ENCODE assay signal across 23 mouse cellular contexts in the genomic region with DNA sequence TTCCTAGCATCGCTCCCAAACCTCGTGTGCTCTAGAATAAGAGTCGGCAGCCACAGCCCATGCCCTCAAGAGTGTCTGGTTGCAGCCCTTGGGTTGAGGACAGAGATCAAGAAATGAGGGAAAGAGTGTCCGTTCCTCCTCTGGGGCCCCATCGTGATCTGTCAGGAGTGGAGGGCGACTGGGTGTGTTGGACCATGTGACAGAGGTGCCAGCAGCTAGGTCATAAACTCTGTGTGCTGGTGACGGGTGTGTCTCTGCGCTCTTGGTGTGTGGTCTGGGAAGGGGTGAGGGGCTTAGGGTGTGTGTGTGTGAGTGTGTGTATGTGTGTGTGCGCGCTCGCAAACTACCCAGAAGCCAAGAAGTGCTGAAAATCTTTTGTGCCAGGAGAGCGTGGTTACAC. TPM values are rescaled to one million over a fixed set of nuclear protein-coding genes. Genes with fewer than 3 reads are reported as not detected.
"Had no signal": no experiment of that assay in that cellular context is flagged by ENCODE, and none has a peak within 500 bp of the region (broad histone marks: within the 10 kb centered on the region; RNA-seq: fewer than 3 reads in every experiment).

No protein-coding gene starts in this region.

- DNase-seq: kidney, adult 11 months; kidney, adult 9 months; kidney, postnatal 25 days; layer of hippocampus, adult 9-11 months; liver; lung, adult 18-20 months; lung, postnatal 10 days; lung, postnatal 4 days; retina, postnatal 1 day; right cerebral cortex, postnatal 25 days; thymus, adult 2 months; thymus, postnatal 14 days had no signal

- H3K9me3 ChIP-seq: limb, embryonic 10.5 days; limb, embryonic 13.5 days; liver, embryonic 12.5 days; liver, embryonic 15.5 days; lung, embryonic 15.5 days; midbrain, embryonic 12.5 days; neural tube, embryonic 13.5 days had no signal

- H3K4me2 ChIP-seq: limb, embryonic 13.5 days; liver, embryonic 12.5 days; liver, embryonic 15.5 days; lung, embryonic 15.5 days; midbrain, embryonic 12.5 days; neural tube, embryonic 13.5 days had no signal

- H3K9ac ChIP-seq: limb, embryonic 13.5 days; liver, embryonic 12.5 days; liver, embryonic 15.5 days; lung, embryonic 15.5 days; midbrain, embryonic 12.5 days; neural tube, embryonic 13.5 days had no signal

- H3K4me1 ChIP-seq: liver, embryonic 12.5 days; liver, embryonic 15.5 days; lung, embryonic 15.5 days; neural tube, embryonic 13.5 days had no signal

- H3K36me3 ChIP-seq: limb, embryonic 10.5 days; limb, embryonic 13.5 days; liver, embryonic 12.5 days; liver, embryonic 15.5 days; lung, embryonic 15.5 days; midbrain, embryonic 12.5 days; neural tube, embryonic 13.5 days had no signal

- H3K4me3 ChIP-seq: layer of hippocampus, adult 2 months; limb, embryonic 10.5 days; limb, embryonic 13.5 days; liver, embryonic 12.5 days; liver, embryonic 15.5 days; lung, embryonic 15.5 days; midbrain, embryonic 12.5 days; myocyte; neural tube, embryonic 13.5 days had no signal

- ATAC-seq: liver, embryonic 12.5 days; midbrain, embryonic 16.5 days had no signal

- H3K27me3 ChIP-seq: liver, embryonic 15.5 days had no signal

- H3K27ac ChIP-seq: kidney, postnatal 0 days; layer of hippocampus, adult 2 months; limb, embryonic 10.5 days; limb, embryonic 13.5 days; liver, embryonic 12.5 days; liver, embryonic 15.5 days; lung, embryonic 15.5 days; midbrain, embryonic 12.5 days; neural tube, embryonic 13.5 days had no signal

RNA-seq across cellular contexts. Expression of a gene that starts 33.0 kb away (rescaled TPM):
- polyA plus RNA-seq: myocyte had no signal

RNA-seq across cellular contexts. Expression of a gene that starts 39.9 kb away (rescaled TPM):
- polyA plus RNA-seq: myocyte had no signal

RNA-seq across cellular contexts. Expression of a gene that starts 45.6 kb away (rescaled TPM):
- polyA plus RNA-seq: myocyte had no signal
